Mouse (Mus musculus) kidney, postnatal 36 days (tissue): Measurements from ENCODE around the gene Zfp664.

ENCODE experiments used
- DNase-seq, 2 experiments: peaks; one replicate each; pipeline ENCODE4 v3.0.0; 2021 to 2022; ENCODE audit warnings: mixed read lengths in 2 of 2

Zfp664 gene

GRCm38 (mm10) chr5:124873096-124873495 is 10.6 kb downstream of the Zfp664 start:
- no peak for DNase-seq

- no peak for DNase-seq
Observed at GRCm38 (mm10) chr5:124873890-124874601, 11.6 kb downstream of the Zfp664 start.

- no peak for DNase-seq
Observed at GRCm38 (mm10) chr5:124879251-124879650, 16.8 kb downstream of the Zfp664 start.

- no peak for DNase-seq
Observed at GRCm38 (mm10) chr5:124879801-124880200, 17.3 kb downstream of the Zfp664 start.

GRCm38 (mm10) chr5:124883877-124884276 is 21.4 kb downstream of the Zfp664 start:
- no peak for DNase-seq

GRCm38 (mm10) chr5:124888661-124889060 is 26.2 kb downstream of the Zfp664 start:
- no peak for DNase-seq

GRCm38 (mm10) chr5:124891921-124892370 is 29.5 kb downstream of the Zfp664 start:
- peak in 1 of 2 experiments; percentile 19 for DNase-seq

- DNase-seq: no peak
Observed at GRCm38 (mm10) chr5:124896135-124896534, 33.6 kb downstream of the Zfp664 start.

- peak; percentile 73 to 88 for DNase-seq
Observed at GRCm38 (mm10) chr5:124899945-124900631, 37.6 kb downstream of the Zfp664 start.

- no peak for DNase-seq
Observed at GRCm38 (mm10) chr5:124900738-124901490, 38.4 kb downstream of the Zfp664 start.

GRCm38 (mm10) chr5:124901675-124902074 is 39.2 kb downstream of the Zfp664 start:
- DNase-seq: peak; percentile 13

GRCm38 (mm10) chr5:124902195-124902594 is 39.7 kb downstream of the Zfp664 start:
- no peak for DNase-seq

GRCm38 (mm10) chr5:124903852-124904251 is 41.4 kb downstream of the Zfp664 start:
- no peak for DNase-seq

- no peak for DNase-seq
Observed at GRCm38 (mm10) chr5:124906890-124907289, 44.4 kb downstream of the Zfp664 start.

- DNase-seq: peak; percentile 86 to 91
Observed at GRCm38 (mm10) chr5:124908860-124909259, 46.4 kb downstream of the Zfp664 start.

GRCm38 (mm10) chr5:124912276-124912675 is 49.8 kb downstream of the Zfp664 start:
- no peak for DNase-seq

GRCm38 (mm10) chr5:124912946-124913933 is 50.7 kb downstream of the Zfp664 start:
- no peak for DNase-seq

- DNase-seq: no peak
Observed at GRCm38 (mm10) chr5:124919798-124920197, 57.3 kb downstream of the Zfp664 start.

- DNase-seq: no peak
Observed at GRCm38 (mm10) chr5:124921410-124921809, 58.9 kb downstream of the Zfp664 start.

- peak; percentile 35 to 37 for DNase-seq
Observed at GRCm38 (mm10) chr5:124922356-124923352, 60.2 kb downstream of the Zfp664 start.
